Mouse (Mus musculus) small intestine, adult 2 months (tissue): Measurements from ENCODE around the gene Ms4a6b.

ENCODE experiments used
- CTCF ChIP-seq: fragments of 200-500 bp; IDR thresholded peaks from 2 replicates; pipeline ENCODE4 v1.5.1; 2012; ENCODE audit warnings: low read depth, mild to moderate bottlenecking, control low read depth, inconsistent platforms, low read length, moderate library complexity, mixed read lengths; ENCODE audit not compliant: insufficient replicate concordance, insufficient read length; ENCODE audit errors: extremely low read depth
- POLR2A ChIP-seq: fragments of 200-500 bp; IDR thresholded peaks from 2 replicates; pipeline ENCODE4 v1.6.1; 2012; ENCODE audit warnings: low read depth, mild to moderate bottlenecking, control low read depth, inconsistent platforms, low read length, moderate library complexity

DNA sequence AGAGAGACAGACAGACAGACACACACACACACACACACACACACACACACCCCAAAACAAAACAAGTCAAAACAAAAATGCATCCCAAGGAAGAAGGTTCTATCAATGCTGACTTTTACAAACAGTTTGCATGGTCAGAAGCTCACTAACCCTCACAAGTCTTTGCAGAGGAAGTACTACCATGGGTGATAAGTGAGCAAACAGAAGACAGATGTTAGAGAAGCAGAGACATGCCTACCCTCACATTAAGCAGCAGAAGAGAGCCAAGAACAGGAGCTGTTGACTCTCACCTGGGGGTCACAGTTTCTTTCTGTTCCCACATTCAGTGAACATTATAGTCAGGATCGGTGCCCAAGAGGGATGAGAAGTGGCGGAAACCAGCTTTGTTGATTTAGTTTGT lies 36.6 kb upstream of the Ms4a6b start:
- TF ChIP-seq POLR2A, result no peak
- no peak for TF ChIP-seq CTCF
